Mouse (Mus musculus): Measurements from ENCODE around the gene Zfyve21.

DNA sequence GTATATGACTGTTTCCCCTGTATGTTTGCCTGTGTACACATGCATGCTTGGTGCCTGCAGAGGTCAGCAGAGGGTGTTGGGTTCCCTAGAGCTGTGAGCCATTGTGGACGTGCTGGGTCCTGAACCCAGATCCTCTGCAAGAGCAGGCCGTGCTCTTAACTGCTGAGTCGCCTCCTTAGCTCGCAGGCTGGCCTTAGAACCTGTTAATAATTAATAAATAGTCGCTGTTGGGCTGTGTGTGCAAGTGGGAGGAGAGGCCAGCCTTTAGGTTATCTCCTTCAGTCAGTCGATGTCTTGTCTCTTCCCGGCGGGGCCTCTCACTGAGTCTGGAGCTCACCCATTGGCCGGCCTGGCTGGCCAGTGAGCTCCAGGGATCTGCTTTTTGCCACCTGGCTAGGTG lies 3.0 kb downstream of the Zfyve21 start:
- TF ChIP-seq POLR2A (IDR thresholded peaks at IDR 0.05; ENCODE audit: insufficient read depth, low read depth, low read length), result no peak
- TF ChIP-seq CTCF (IDR thresholded peaks at IDR 0.05; ENCODE audit: insufficient read depth, low read depth, low read length), result no peak
